Mouse (Mus musculus): ENCODE data around the gene Mpp4. TPM values are rescaled to one million over a fixed set of nuclear protein-coding genes. Genes with fewer than 3 reads are reported as not detected.

The Mpp4 gene
- polyA plus RNA-seq, 1 experiment from 2014 or later: 0.72 TPM

GRCm38 (mm10) chr1:59194979-59195378 lies 31.8 kb upstream of the Mpp4 start:
- Histone ChIP-seq H3K9me3 (ENCODE audit: control insufficient read depth, low read length) (no peaks in the 10 kb centered on the region), H3K27ac (ENCODE audit: low read length) (no peak overlapping the region), H3K36me3 (ENCODE audit: control insufficient read depth, insufficient read depth, low read length) (peaks cover 7% of the 10 kb centered on the region; the same call in 1 of the 2 replicates), H3K27me3 (replicated peaks; ENCODE audit: control insufficient read depth, insufficient read depth, low read length) (no peaks in the 10 kb centered on the region), H3K4me3 (ENCODE audit: low read length) (no peak overlapping the region), H3K4me1 (ENCODE audit: control insufficient read depth, insufficient read depth, low read length) (no peaks in the 10 kb centered on the region), H3K9ac (ENCODE audit: low read depth, low read length) (no peak overlapping the region), H3K4me2 (ENCODE audit: low read depth, low read length) (no peak overlapping the region)
- no peak for ATAC-seq
- WGBS: 59% methylated on average over 6 of the region's 6 CpGs

- no peak for ATAC-seq
- H3K27ac ChIP-seq (ENCODE audit: low read length): no peak overlapping the region
- WGBS: 79% methylated on average over 5 of the region's 5 CpGs
- H3K4me3 ChIP-seq (ENCODE audit: low read length): no peak overlapping the region
- no peaks in the 10 kb centered on the region for H3K4me1 ChIP-seq (ENCODE audit: control insufficient read depth, insufficient read depth, low read length)
- peaks cover 7% of the 10 kb centered on the region; the same call in 1 of the 2 replicates for H3K36me3 ChIP-seq (ENCODE audit: control insufficient read depth, insufficient read depth, low read length)
- no peaks in the 10 kb centered on the region for H3K9me3 ChIP-seq (ENCODE audit: control insufficient read depth, low read length)
- H3K27me3 ChIP-seq (replicated peaks; ENCODE audit: control insufficient read depth, insufficient read depth, low read length): no peaks in the 10 kb centered on the region
- no peak overlapping the region for H3K4me2 ChIP-seq (ENCODE audit: low read depth, low read length)
- H3K9ac ChIP-seq (ENCODE audit: low read depth, low read length): no peak overlapping the region
Observed at GRCm38 (mm10) chr1:59187786-59188185, 24.6 kb upstream of the Mpp4 start.

GRCm38 (mm10) chr1:59186317-59186716 lies 23.1 kb upstream of the Mpp4 start:
- H3K36me3 ChIP-seq (ENCODE audit: control insufficient read depth, insufficient read depth, low read length): peaks cover 4% of the 10 kb centered on the region; the same call in 1 of the 2 replicates
- H3K27ac ChIP-seq (ENCODE audit: low read length): no peak overlapping the region
- no peak for ATAC-seq
- no peaks in the 10 kb centered on the region for H3K4me1 ChIP-seq (ENCODE audit: control insufficient read depth, insufficient read depth, low read length)
- no peak overlapping the region for H3K4me2 ChIP-seq (ENCODE audit: low read depth, low read length)
- H3K9ac ChIP-seq (ENCODE audit: low read depth, low read length): no peak overlapping the region
- 88% methylated on average over 10 of the region's 10 CpGs for WGBS
- no peaks in the 10 kb centered on the region for H3K9me3 ChIP-seq (ENCODE audit: control insufficient read depth, low read length)
- H3K27me3 ChIP-seq (replicated peaks; ENCODE audit: control insufficient read depth, insufficient read depth, low read length): no peaks in the 10 kb centered on the region
- no peak overlapping the region for H3K4me3 ChIP-seq (ENCODE audit: low read length)

- Histone ChIP-seq H3K27ac (ENCODE audit: low read length) (no peak overlapping the region), H3K9me3 (ENCODE audit: control insufficient read depth, low read length) (no peaks in the 10 kb centered on the region), H3K4me1 (ENCODE audit: control insufficient read depth, insufficient read depth, low read length) (no peaks in the 10 kb centered on the region), H3K27me3 (replicated peaks; ENCODE audit: control insufficient read depth, insufficient read depth, low read length) (no peaks in the 10 kb centered on the region), H3K4me2 (ENCODE audit: low read depth, low read length) (no peak overlapping the region), H3K9ac (ENCODE audit: low read depth, low read length) (no peak overlapping the region), H3K36me3 (ENCODE audit: control insufficient read depth, insufficient read depth, low read length) (no peaks in the 10 kb centered on the region), H3K4me3 (ENCODE audit: low read length) (no peak overlapping the region)
- no peak for ATAC-seq
- WGBS: 83% methylated on average over 9 of the region's 9 CpGs
Observed at GRCm38 (mm10) chr1:59185410-59185809, 22.2 kb upstream of the Mpp4 start.

- no peaks in the 10 kb centered on the region for H3K4me1 ChIP-seq (ENCODE audit: control insufficient read depth, insufficient read depth, low read length)
- no peak overlapping the region for H3K4me3 ChIP-seq (ENCODE audit: low read length)
- H3K9ac ChIP-seq (ENCODE audit: low read depth, low read length): no peak overlapping the region
- no peaks in the 10 kb centered on the region for H3K9me3 ChIP-seq (ENCODE audit: control insufficient read depth, low read length)
- no peak overlapping the region for H3K27ac ChIP-seq (ENCODE audit: low read length)
- no peak for ATAC-seq
- H3K27me3 ChIP-seq (replicated peaks; ENCODE audit: control insufficient read depth, insufficient read depth, low read length): no peaks in the 10 kb centered on the region
- H3K36me3 ChIP-seq (ENCODE audit: control insufficient read depth, insufficient read depth, low read length): 0 out of 2 replicates have a peak, but pooled peaks cover 2% of the 10 kb centered on the region
- H3K4me2 ChIP-seq (ENCODE audit: low read depth, low read length): no peak overlapping the region
- 88% methylated on average over 4 of the region's 4 CpGs for WGBS
Observed at GRCm38 (mm10) chr1:59183045-59183444, 19.9 kb upstream of the Mpp4 start.

- H3K27me3 ChIP-seq (replicated peaks; ENCODE audit: control insufficient read depth, insufficient read depth, low read length): no peaks in the 10 kb centered on the region
- H3K4me3 ChIP-seq (ENCODE audit: low read length): no peak overlapping the region
- H3K9me3 ChIP-seq (ENCODE audit: control insufficient read depth, low read length): no peaks in the 10 kb centered on the region
- no peaks in the 10 kb centered on the region for H3K4me1 ChIP-seq (ENCODE audit: control insufficient read depth, insufficient read depth, low read length)
- H3K9ac ChIP-seq (ENCODE audit: low read depth, low read length): no peak overlapping the region
- WGBS: 91% methylated on average over 2 of the region's 2 CpGs
- no peak overlapping the region for H3K27ac ChIP-seq (ENCODE audit: low read length)
- no peak for ATAC-seq
- H3K4me2 ChIP-seq (ENCODE audit: low read depth, low read length): no peak overlapping the region
- H3K36me3 ChIP-seq (ENCODE audit: control insufficient read depth, insufficient read depth, low read length): 0 out of 2 replicates have a peak, but pooled peaks cover 2% of the 10 kb centered on the region
Observed at GRCm38 (mm10) chr1:59182373-59182772, 19.2 kb upstream of the Mpp4 start.

- ATAC-seq: no peak
- Histone ChIP-seq H3K4me1 (ENCODE audit: control insufficient read depth, insufficient read depth, low read length) (no peaks in the 10 kb centered on the region), H3K4me3 (ENCODE audit: low read length) (no peak overlapping the region), H3K9me3 (ENCODE audit: control insufficient read depth, low read length) (no peaks in the 10 kb centered on the region), H3K9ac (ENCODE audit: low read depth, low read length) (no peak overlapping the region), H3K4me2 (ENCODE audit: low read depth, low read length) (no peak overlapping the region), H3K27me3 (replicated peaks; ENCODE audit: control insufficient read depth, insufficient read depth, low read length) (no peaks in the 10 kb centered on the region), H3K27ac (ENCODE audit: low read length) (no peak overlapping the region), H3K36me3 (ENCODE audit: control insufficient read depth, insufficient read depth, low read length) (0 out of 2 replicates have a peak, but pooled peaks cover 2% of the 10 kb centered on the region)
- WGBS: 87% methylated on average over 3 of the region's 3 CpGs
Observed at GRCm38 (mm10) chr1:59180003-59180402, 16.8 kb upstream of the Mpp4 start.

- 90% methylated on average over 10 of the region's 10 CpGs for WGBS
- Histone ChIP-seq H3K27ac (ENCODE audit: low read length) (no peak overlapping the region), H3K27me3 (replicated peaks; ENCODE audit: control insufficient read depth, insufficient read depth, low read length) (no peaks in the 10 kb centered on the region), H3K9ac (ENCODE audit: low read depth, low read length) (no peak overlapping the region), H3K4me1 (ENCODE audit: control insufficient read depth, insufficient read depth, low read length) (no peaks in the 10 kb centered on the region), H3K4me2 (ENCODE audit: low read depth, low read length) (no peak overlapping the region), H3K9me3 (ENCODE audit: control insufficient read depth, low read length) (no peaks in the 10 kb centered on the region), H3K36me3 (ENCODE audit: control insufficient read depth, insufficient read depth, low read length) (0 out of 2 replicates have a peak, but pooled peaks cover 2% of the 10 kb centered on the region), H3K4me3 (ENCODE audit: low read length) (no peak overlapping the region)
- no peak for ATAC-seq
Observed at GRCm38 (mm10) chr1:59178401-59178800, 15.2 kb upstream of the Mpp4 start.

- H3K36me3 ChIP-seq (ENCODE audit: control insufficient read depth, insufficient read depth, low read length): peaks cover 9% of the 10 kb centered on the region; the same call in 1 of the 2 replicates
- H3K9ac ChIP-seq (ENCODE audit: low read depth, low read length): no peak overlapping the region
- no peaks in the 10 kb centered on the region for H3K27me3 ChIP-seq (replicated peaks; ENCODE audit: control insufficient read depth, insufficient read depth, low read length)
- no peak for ATAC-seq
- no peaks in the 10 kb centered on the region for H3K9me3 ChIP-seq (ENCODE audit: control insufficient read depth, low read length)
- H3K4me2 ChIP-seq (ENCODE audit: low read depth, low read length): no peak overlapping the region
- 63% methylated on average over 10 of the region's 10 CpGs for whole genome bisulfite sequencing
- H3K4me1 ChIP-seq (ENCODE audit: control insufficient read depth, insufficient read depth, low read length): peaks cover 5% of the 10 kb centered on the region
- H3K27ac ChIP-seq (ENCODE audit: low read length): no peak overlapping the region
- H3K4me3 ChIP-seq (ENCODE audit: low read length): no peak overlapping the region
Observed at GRCm38 (mm10) chr1:59174514-59175373, 11.6 kb upstream of the Mpp4 start.
